Mouse (Mus musculus) activated CD4-positive, CD25-positive, alpha-beta regulatory T cell, adult 4 months (primary cell): ENCODE results near the gene Bend5. TPM values are rescaled to one million over a fixed set of nuclear protein-coding genes. Genes with fewer than 3 reads are reported as not detected.

Experiments
- ATAC-seq: one replicate; pipeline ENCODE4 v1.8.0; 2017
- polyA plus RNA-seq, 2 experiments: library from polyadenylated mRNA; unstranded; fragments of 100-300 nt; shearing (Covaris generic); gene quantifications; one replicate each; pipeline ENCODE4 v1.2.1; 2017

Bend5 gene
- under 1 TPM; 0.60 to 0.84 TPM for polyA plus RNA-seq

DNA sequence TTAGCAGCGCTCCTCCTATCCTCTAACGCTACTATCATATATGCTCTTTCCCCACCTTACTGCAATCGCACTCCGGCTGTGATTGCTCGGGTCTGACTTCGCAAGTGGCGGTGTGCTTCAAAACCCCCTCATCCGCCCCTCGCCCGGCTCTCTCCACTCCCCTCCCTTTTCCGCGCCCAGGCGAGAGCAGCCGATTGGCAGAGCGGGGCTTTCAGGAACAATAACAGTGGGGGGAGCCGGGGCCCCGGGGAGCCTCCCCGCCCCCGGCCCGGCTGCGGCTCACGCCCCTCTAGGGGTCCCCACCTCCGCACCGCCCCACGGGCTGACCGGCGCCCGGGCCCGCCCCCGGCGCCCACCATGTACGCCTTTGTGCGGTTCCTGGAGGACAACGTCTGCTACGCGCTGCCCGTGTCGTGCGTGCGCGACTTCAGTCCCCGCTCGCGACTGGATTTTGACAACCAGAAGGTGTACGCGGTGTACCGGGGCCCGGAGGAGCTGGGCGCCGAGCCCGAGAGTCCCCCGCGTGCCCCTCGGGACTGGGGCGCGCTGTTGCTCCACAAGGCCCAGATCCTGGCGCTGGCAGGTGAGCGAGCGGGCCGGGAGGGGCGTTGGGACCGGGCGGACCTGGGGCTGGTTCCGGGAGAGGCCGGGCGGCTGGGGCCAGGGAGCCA lies at the start of gene Bend5:
Bend5 (plus strand) TSS at position 189 of the 671 bp plus-strand sequence.
- peak; percentile 80 for ATAC-seq

DNA sequence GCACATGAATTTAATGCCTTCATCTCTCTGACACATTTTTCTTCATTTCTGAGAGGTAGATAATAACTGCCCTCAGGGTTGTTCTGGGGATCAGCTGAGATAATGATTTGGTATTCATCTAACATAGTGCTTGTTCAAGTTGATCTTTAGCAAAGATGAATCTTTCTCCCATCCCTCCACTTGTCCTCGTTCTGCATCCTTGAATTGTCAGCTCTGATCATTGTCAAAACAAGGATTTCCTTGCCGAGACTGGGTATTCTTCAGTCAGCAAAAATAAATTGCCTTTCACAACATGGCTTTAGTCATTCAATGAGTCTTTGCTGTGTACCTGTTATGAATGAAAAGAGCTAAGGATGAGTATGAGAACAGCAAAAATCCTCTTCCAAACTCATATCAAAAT lies 47.0 kb upstream of the Bend5 start:
- no peak for ATAC-seq

DNA sequence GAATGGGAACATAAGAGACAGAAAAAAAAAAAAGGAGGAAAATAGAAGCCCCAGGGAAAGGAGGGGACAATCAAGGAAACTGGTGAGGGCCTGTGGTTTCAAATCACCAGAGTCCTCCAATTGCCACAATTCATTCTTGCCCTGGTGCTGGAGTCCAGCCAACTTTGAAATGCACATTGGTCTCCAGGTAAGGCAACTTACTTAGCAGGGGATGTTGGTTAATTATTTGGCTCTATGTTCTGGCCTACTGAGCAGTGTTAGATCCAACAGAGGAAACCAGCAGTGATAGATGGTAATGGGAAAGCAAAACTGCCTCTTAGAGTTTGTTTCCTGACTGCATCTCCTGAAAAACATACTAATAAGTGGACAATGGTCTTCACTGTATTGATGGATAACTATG lies 37.6 kb upstream of the Bend5 start:
- ATAC-seq = no peak

- no peak for ATAC-seq
Measured at GRCm38 (mm10) chr4:111378071-111378470, 36.7 kb upstream of the Bend5 start.

DNA sequence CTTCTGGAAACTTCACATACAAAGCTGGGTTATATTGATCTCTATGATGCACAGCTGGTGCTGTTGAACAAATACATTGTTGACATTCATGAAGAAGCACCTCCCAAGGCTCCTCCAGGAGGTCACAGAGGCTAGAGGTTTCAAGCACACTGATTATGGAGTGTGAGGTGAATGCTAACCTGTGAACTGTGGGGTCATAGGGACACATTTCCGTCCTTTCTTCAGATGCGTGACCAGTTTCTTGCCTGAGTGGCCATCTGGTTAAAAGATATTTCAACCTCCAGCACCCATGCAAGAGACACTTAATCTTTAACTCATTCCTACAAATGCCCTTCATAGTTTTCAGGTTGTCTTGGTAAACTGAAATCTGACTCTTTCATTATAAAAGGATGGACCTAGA lies 31.7 kb upstream of the Bend5 start:
- ATAC-seq = no peak

DNA sequence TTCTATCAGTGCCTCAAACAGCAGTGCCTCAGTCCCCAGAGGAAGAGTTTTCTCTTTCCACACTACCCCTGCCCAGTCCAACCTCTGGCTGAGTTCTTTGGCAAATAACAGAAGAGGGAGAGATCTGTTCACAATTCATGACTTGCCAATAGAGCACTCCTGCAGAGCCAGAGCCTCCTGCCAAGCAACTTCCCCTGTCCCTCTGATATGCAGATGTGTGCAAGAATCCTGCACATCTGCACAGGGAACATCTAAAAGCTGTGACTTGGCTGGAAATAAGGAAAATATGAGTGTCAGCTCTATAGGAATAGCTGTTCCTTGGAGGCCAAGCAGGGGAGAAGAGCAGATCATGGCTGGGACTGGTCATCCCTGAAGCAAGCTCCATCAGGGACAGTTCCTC lies 24.1 kb upstream of the Bend5 start:
- ATAC-seq = no peak

GRCm38 (mm10) chr4:111399784-111400183 lies 15.0 kb upstream of the Bend5 start:
- ATAC-seq = no peak

GRCm38 (mm10) chr4:111400676-111401075 lies 14.1 kb upstream of the Bend5 start:
- ATAC-seq = no peak

DNA sequence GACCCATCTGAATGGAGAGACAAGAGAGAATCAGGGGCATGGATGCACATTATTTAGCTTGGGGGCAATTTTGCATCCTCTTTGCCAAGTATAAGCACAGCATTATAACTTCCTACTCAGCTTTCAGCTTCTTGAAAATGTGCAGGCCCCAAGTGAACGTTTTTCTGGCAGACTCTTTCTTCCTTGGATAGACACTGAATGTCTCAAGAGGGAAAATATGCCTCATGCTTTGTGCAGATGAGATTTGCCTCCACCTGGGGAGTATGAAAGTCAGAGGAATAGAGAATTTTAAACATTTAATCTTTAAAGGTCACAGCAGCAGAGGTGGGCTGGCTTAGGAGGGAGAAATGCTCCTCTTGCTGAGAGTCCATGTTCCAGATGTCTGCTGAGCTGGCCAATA lies 11.6 kb upstream of the Bend5 start:
- ATAC-seq = no peak

GRCm38 (mm10) chr4:111410731-111411130 lies 4.1 kb upstream of the Bend5 start:
- no peak for ATAC-seq

- ATAC-seq = no peak
Measured at GRCm38 (mm10) chr4:111414399-111414798, 407 bp upstream of the Bend5 start.

GRCm38 (mm10) chr4:111416126-111416525 lies 1.3 kb downstream of the Bend5 start:
- ATAC-seq = no peak

GRCm38 (mm10) chr4:111416551-111416950 lies 1.7 kb downstream of the Bend5 start:
- no peak for ATAC-seq

DNA sequence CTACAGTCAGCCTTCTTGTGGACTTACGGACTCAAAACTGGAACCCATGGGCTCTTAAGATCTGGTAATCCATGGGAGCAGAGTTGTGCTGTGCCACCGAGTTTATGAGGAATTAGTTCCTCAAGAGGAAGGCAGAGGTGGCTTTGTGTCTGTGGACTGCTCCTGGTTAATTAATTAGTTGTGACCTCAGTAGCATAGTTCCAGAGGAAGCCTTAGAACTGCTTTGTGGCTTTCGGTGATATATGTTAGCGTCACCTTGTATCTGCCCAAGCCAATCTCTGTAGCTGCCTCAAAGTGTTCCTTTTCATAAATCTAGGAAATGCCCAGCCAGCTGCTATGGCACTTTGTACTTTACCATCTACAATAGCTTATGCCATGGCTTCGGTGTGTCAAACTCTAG lies 2.9 kb downstream of the Bend5 start:
- ATAC-seq = no peak

- ATAC-seq = no peak
Measured at GRCm38 (mm10) chr4:111419476-111419875, 4.7 kb downstream of the Bend5 start.

GRCm38 (mm10) chr4:111420031-111420430 lies 5.2 kb downstream of the Bend5 start:
- no peak for ATAC-seq

DNA sequence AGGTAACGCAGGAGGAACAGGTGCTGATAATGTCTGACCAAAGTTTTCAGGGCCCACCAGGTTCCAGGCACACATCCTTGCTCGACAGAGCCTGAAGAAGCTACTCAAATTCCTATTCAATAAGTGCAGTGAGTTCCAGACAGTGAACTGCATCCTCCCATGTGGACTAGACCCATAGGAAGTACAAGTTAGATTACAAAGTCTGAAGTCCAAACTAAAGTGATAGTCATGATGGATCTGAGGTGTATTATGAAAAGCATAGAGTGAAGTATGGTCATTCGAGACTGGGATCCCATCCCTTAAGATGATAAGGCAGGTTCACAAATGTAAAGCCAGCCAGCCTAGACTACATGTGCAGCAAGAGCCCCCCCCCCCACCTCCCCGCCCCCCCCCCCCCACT lies 6.1 kb downstream of the Bend5 start:
- ATAC-seq = no peak

DNA sequence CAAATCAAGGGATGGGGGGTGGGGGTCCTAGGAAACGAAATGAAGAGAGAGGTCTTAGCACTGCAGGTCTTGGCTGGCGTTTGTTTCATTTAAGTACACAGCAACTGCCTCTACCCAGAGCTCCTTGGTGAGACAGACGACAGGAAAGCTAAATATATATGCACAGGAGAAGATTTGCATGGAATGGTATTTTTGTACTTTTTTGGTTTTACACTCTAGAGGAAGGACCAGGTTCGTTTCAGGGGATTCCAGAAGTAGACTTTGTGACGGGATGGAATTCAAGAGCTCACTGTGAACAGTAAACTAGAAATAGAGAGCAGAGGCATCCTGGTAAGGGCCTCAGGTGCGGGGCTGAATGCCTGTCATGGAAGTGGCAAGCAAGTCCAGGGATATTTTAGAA lies 7.0 kb downstream of the Bend5 start:
- no peak for ATAC-seq

DNA sequence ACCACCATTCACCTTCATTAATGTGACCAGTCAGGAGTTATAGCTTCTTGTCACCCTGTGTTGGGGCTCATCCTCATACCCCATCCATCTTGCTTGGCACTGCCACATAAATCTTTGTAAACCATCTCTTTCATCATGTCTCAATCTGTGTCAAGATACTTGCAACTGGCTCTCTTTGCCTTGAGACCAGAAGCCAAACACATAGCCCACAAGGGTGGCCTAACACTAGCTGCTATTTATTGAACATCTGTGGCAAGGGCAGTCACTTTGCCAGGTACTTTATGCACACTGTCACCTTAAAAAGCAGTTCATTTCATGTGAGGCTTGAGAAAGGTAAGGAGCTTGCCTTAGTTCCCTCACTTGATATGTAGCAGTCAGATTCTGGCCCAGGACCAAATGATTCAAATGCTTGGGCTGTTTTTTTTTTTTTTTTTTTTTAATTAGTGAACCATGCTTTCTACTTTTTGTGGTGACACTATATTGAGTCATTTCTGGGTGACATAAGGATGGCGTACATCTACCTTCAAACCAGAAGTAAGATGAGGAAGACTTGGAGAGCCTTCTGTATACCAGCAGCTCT lies 9.7 kb downstream of the Bend5 start:
- no peak for ATAC-seq

DNA sequence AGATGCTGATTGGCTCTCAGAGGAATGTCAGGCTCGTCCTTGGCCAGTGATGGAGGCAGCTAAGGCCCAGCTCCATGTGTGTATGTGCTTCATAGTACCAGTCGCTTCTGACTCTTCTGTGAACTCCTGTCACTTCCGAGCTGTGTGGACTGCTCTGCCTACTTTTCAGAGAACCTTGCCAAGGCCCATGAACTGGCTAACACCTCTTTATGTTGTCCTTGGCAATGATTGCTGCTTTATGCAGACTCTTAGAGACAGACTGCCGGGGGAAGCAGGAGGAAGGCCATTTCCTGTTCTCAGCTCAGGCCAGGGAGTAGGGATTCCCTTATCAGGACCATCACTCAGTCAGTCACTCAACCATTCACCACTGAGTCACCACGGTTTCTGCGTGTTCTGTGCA lies 10.4 kb downstream of the Bend5 start:
- ATAC-seq = no peak

GRCm38 (mm10) chr4:111431186-111431585 lies 16.4 kb downstream of the Bend5 start:
- no peak for ATAC-seq

DNA sequence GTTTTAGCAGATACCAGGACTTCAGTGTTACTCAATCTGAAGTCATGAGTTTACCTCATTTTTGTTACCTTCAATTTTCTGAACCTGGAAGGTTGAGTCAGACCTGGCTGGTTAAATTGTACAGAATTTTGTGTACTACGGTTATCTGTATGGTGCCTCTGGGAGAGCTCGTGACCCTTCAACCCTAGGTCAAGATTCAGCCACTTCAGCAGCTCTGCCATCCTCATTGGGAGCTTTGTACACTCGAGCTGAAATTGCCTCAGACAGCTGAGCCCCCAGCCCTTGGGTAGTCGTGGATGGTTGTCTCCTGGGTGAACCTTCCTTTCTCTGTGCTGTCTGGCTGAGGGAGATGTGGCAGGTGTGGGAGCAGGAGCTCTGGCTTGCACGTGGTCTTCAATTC lies 17.2 kb downstream of the Bend5 start:
- no peak for ATAC-seq

DNA sequence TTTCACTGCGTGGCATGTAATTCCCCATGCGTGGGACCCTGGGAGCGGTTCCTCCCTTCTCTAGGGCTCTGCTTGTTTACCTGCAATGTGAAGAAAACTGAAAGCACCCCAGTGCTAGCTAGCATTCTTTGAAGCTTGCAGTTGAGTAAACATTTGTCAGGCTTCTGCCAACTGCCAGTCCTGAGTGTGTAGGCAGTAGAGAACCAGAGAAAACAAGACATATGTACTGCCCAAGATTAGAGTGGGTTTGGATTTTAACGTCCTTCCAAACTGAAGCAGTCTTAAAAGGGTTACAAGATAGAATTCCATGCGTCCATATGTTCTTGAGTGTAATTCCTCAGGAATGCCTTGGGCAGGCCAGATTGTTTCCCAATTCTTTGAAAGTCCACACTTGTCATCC lies 17.6 kb downstream of the Bend5 start:
- ATAC-seq = no peak

- no peak for ATAC-seq
Measured at GRCm38 (mm10) chr4:111441709-111442108, 26.9 kb downstream of the Bend5 start.
